Comparison of ENCODE assay signal across 9 mouse cellular contexts in the genomic region with DNA sequence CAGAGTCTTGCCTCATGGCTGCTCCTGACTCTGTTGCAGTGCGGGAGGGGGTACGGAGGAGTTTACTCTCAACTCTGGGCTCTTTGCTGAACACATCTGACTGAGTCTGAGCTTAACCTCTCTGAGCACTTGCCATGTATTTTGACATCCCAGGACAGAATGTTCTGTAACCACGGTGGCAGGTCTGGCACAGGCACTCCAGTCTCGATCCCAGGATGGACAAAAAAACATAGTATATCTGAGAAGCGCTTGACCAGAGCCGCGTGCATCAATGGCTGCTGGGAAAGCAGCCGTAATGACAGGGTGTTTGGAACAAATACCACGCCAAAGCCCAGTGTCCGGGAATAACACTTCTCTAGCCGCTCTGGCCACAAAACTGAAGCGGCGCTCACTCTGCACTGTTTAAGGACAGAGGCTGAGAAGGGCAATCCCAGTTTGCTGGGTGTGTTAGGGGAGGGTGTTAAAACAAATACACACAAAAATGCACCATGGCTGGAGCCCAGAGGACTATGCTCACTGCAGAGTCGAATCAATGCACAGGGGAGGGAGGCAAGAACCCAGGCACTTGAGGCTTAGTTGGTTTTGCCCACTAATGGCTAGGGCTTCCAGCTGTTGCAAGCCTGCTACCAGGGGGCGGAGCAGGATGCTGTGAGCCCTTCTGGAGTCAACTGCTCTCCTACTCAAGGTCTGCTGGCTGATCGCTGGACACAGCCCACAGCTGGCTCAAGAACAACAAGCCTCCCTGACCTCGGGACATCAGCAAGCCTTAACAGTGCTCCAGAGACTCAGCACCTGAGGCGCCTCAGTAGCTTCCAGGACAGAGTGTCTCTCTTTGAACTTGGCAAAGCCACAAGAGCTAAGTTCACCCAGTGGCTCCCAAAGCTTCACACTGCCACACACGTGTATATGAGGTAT. TPM values are rescaled to one million over a fixed set of nuclear protein-coding genes. Genes with fewer than 3 reads are reported as not detected.
DNase-seq lines count a peak whose midpoint lies in the region; ATAC-seq and TF ChIP-seq lines count a peak whose summit lies in the region.
"Had no signal": no experiment of that assay in that cellular context is flagged by ENCODE, and none has a peak within 500 bp of the region (broad histone marks: within the 10 kb centered on the region; RNA-seq: fewer than 3 reads in every experiment).

No protein-coding gene starts in this region.

- TF ChIP-seq EP300 in liver, postnatal 0 days (IDR thresholded peaks at IDR 0.05; ENCODE audit: low read depth), result 0 out of 2 replicates have a peak, but pooled peaks have one; percentile 26

- peak overlapping the region; percentile 29; the same call in 1 of the 2 replicates for H3K27ac ChIP-seq in liver, postnatal 0 days (ENCODE audit: low read depth)
- no peak overlapping the region for H3K27ac ChIP-seq in liver, embryonic 11.5 days (ENCODE audit: low read depth, low read length)
- no peak overlapping the region for H3K27ac ChIP-seq in kidney, embryonic 15.5 days
- no peak overlapping the region for H3K27ac ChIP-seq in left cerebral cortex, adult 2 months
- H3K27ac ChIP-seq: hindbrain, embryonic 12.5 days had no signal

- no peak for TF ChIP-seq POLR2A in myocyte (IDR thresholded peaks at IDR 0.05; ENCODE audit: insufficient read length, low read depth)

- H3K4me1 ChIP-seq in liver, postnatal 0 days (ENCODE audit: insufficient read depth), result 0 out of 2 replicates have a peak, but pooled peaks cover 3% of the 10 kb centered on the region
- H3K4me1 ChIP-seq in liver, embryonic 11.5 days (replicated peaks; ENCODE audit: control insufficient read depth, insufficient read depth, low read length), result peaks cover 3% of the 10 kb centered on the region; the same call in 1 of the 2 replicates
- H3K4me1 ChIP-seq in kidney, embryonic 15.5 days, result peaks cover 18% of the 10 kb centered on the region
- H3K4me1 ChIP-seq: hindbrain, embryonic 12.5 days had no signal

- ATAC-seq in liver, postnatal 0 days, result peak; percentile 79
- no peak for ATAC-seq in liver, embryonic 11.5 days (replicated peaks; ENCODE audit: low FRiP score)
- ATAC-seq in kidney, embryonic 15.5 days (replicated peaks; ENCODE audit: low FRiP score), result peak; percentile 29; the same call in 1 of the 2 replicates

- H3K9ac ChIP-seq in liver, postnatal 0 days (replicated peaks), result no peak overlapping the region
- H3K9ac ChIP-seq in liver, embryonic 11.5 days (ENCODE audit: low read depth, low read length), result no peak overlapping the region
- H3K9ac ChIP-seq in kidney, embryonic 15.5 days, result no peak overlapping the region
- H3K9ac ChIP-seq: hindbrain, embryonic 12.5 days had no signal

- intact Hi-C loops in left cerebral cortex, adult 2 months (cut with DNase I), result no loop called here

- no peak overlapping the region; the same call in 1 of the 2 replicates for H3K4me2 ChIP-seq in liver, postnatal 0 days (ENCODE audit: low read depth, low read length)
- H3K4me2 ChIP-seq in liver, embryonic 11.5 days, result no peak overlapping the region
- H3K4me2 ChIP-seq in kidney, embryonic 15.5 days, result peak overlapping the region; percentile 49
- peak overlapping the region; percentile 65 for H3K4me2 ChIP-seq in myocyte (ENCODE audit: low read depth)
- H3K4me2 ChIP-seq: hindbrain, embryonic 12.5 days had no signal

- no peak for DNase-seq in liver, postnatal 0 days
- DNase-seq in liver, embryonic 11.5 days (ENCODE audit: low spot score), result no peak
- peak; percentile 87 to 90 for DNase-seq in heart, adult 18-20 months
- no peak for DNase-seq in left cerebral cortex, adult 2 months (ENCODE audit: extremely low spot score in 1 of 2, low spot score in 2 of 2)
- DNase-seq in layer of hippocampus, postnatal 36 days, result no peak
- no peak for DNase-seq in spleen, postnatal 10 days (ENCODE audit: low spot score in 2 of 2)

- 60% methylated on average over 19 of the region's 19 CpGs for WGBS in liver, postnatal 0 days (ENCODE audit: insufficient replicate concordance)
- WGBS in liver, embryonic 11.5 days, result 62% methylated on average over 19 of the region's 19 CpGs
- WGBS in kidney, embryonic 15.5 days, result 32% methylated on average over 19 of the region's 19 CpGs

- H3K9me3 ChIP-seq in liver, postnatal 0 days (ENCODE audit: low read length), result no peaks in the 10 kb centered on the region
- H3K9me3 ChIP-seq in liver, embryonic 11.5 days (ENCODE audit: control insufficient read depth, low read length), result no peaks in the 10 kb centered on the region; the same call in 1 of the 2 replicates
- H3K9me3 ChIP-seq in kidney, embryonic 15.5 days (replicated peaks), result no peaks in the 10 kb centered on the region

- no peaks in the 10 kb centered on the region for H3K36me3 ChIP-seq in liver, postnatal 0 days (replicated peaks; ENCODE audit: insufficient read depth, low read length)
- H3K36me3 ChIP-seq in liver, embryonic 11.5 days (ENCODE audit: control insufficient read depth, insufficient read depth, low read length), result no peaks in the 10 kb centered on the region
- no peaks in the 10 kb centered on the region for H3K36me3 ChIP-seq in kidney, embryonic 15.5 days
- no peaks in the 10 kb centered on the region for H3K36me3 ChIP-seq in myocyte (ENCODE audit: control insufficient read depth, insufficient read depth)
- H3K36me3 ChIP-seq: hindbrain, embryonic 12.5 days had no signal

- no peak overlapping the region for H3K4me3 ChIP-seq in liver, postnatal 0 days (ENCODE audit: low read depth, low read length)
- H3K4me3 ChIP-seq in liver, embryonic 11.5 days (ENCODE audit: low read depth, low read length), result no peak overlapping the region
- no peak overlapping the region for H3K4me3 ChIP-seq in kidney, embryonic 15.5 days (replicated peaks)
- no peak overlapping the region for H3K4me3 ChIP-seq in myocyte
- no peak overlapping the region for H3K4me3 ChIP-seq in left cerebral cortex, adult 2 months
- H3K4me3 ChIP-seq: hindbrain, embryonic 12.5 days had no signal

- H3K27me3 ChIP-seq in liver, postnatal 0 days (ENCODE audit: insufficient read depth, low read length), result no peaks in the 10 kb centered on the region
- H3K27me3 ChIP-seq in liver, embryonic 11.5 days (replicated peaks; ENCODE audit: control insufficient read depth, insufficient read depth, low read length), result no peaks in the 10 kb centered on the region
- no peaks in the 10 kb centered on the region for H3K27me3 ChIP-seq in kidney, embryonic 15.5 days
- H3K27me3 ChIP-seq in myocyte (ENCODE audit: control insufficient read depth, insufficient read depth, insufficient read length), result no peaks in the 10 kb centered on the region
- H3K27me3 ChIP-seq: hindbrain, embryonic 12.5 days had no signal

- TF ChIP-seq CTCF in liver, postnatal 0 days (IDR thresholded peaks at IDR 0.05; ENCODE audit: low read depth), result no peak
- no peak for TF ChIP-seq CTCF in left cerebral cortex, adult 2 months (IDR thresholded peaks at IDR 0.05)

- H3ac ChIP-seq in myocyte (ENCODE audit: control insufficient read depth, insufficient read length), result no peak overlapping the region

- no peaks in the 10 kb centered on the region for H3K79me2 ChIP-seq in myocyte (ENCODE audit: control insufficient read depth, insufficient read depth)

TF ChIP-seq in myocyte, 11 proteins besides CTCF, POLR2A, EP300 and RAD21:
- TF ChIP-seq TCF3 (IDR thresholded peaks at IDR 0.05; ENCODE audit: insufficient read length, low read depth), result no peak
- TF ChIP-seq MYOD1 (IDR thresholded peaks at IDR 0.05; ENCODE audit: control insufficient read depth in 1 of 3, insufficient read length in 2 of 3, low read depth in 2 of 3), result peak; percentile 1 to 74 (median 65)
- peak in 1 of 3 experiments; percentile 66 for TF ChIP-seq MYOG (IDR thresholded peaks at IDR 0.05; ENCODE audit: control insufficient read depth in 1 of 3, insufficient read depth in 1 of 3, insufficient read length in 2 of 3, low read depth in 2 of 3)
TF ChIP-seq in myocyte: peak in this region for 2.

RNA-seq across cellular contexts. Expression of a gene that starts 23.0 kb away (rescaled TPM):
- polyA plus RNA-seq in liver, postnatal 0 days (2015; fragmentation: Nextera tagmentation; extraction: Ambion mirVana), result 1.8 TPM in 2 replicates
- polyA plus RNA-seq in liver, embryonic 11.5 days (2014; fragmentation: Nextera tagmentation; extraction: Ambion mirVana), result 3.5 and 4.5 TPM in 2 replicates
- 10 to 100 TPM; 12.2 to 12.7 TPM for total RNA-seq in heart, adult 18-20 months (2021)
- polyA plus RNA-seq in kidney, embryonic 15.5 days (2015; fragmentation: Nextera tagmentation; extraction: Ambion mirVana), result 6.4 and 6.9 TPM in 2 replicates
- 4.5 TPM for polyA plus RNA-seq in myocyte (2012; fragmentation: generic; extraction: Trizol)
- total RNA-seq in left cerebral cortex, adult 2 months (2021), result 100 to 1,000 TPM; 139 to 152 TPM
- 100 to 1,000 TPM; 113 to 117 TPM for total RNA-seq in layer of hippocampus, postnatal 36 days (2021)

Comparison
In these comparisons a context has a peak if more than half of its experiments do, and no peak if none do; other contexts are left out.
1. DNase-seq: peak in heart, adult 18-20 months (2 of 2); none in liver, postnatal 0 days (single experiment), liver, embryonic 11.5 days (single experiment), left cerebral cortex, adult 2 months (0 of 2), layer of hippocampus, postnatal 36 days (0 of 2) and spleen, postnatal 10 days (0 of 2).
2. H3K4me2 ChIP-seq: peak in kidney, embryonic 15.5 days (single experiment) and myocyte (single experiment); none in liver, postnatal 0 days (single experiment) and liver, embryonic 11.5 days (single experiment).